Mouse (Mus musculus) limb, embryonic 14.5 days (tissue): Measurements from ENCODE around the gene Prkcz. TPM values are rescaled to one million over a fixed set of nuclear protein-coding genes. Genes with fewer than 3 reads are reported as not detected.

ENCODE experiments used
- ATAC-seq: fragments of 200-750 bp; cut with Nextera tagmentation; 2 replicates; pipeline ENCODE4 v1.8.0; 2017; ENCODE audit warnings: low read depth, moderate number of reproducible peaks, moderate TSS enrichment; ENCODE audit not compliant: low FRiP score
- DNase-seq: peaks from one replicate; pipeline ENCODE4 v3.0.0-alpha.2; 2015; ENCODE audit warnings: low spot score
- H3K27ac ChIP-seq: fragments of 300-500 bp; sonication (generic); replicated peaks from 2 replicates; pipeline ENCODE4 v1.5.1; 2014; ENCODE audit warnings: low read depth, mild to moderate bottlenecking, low read length, moderate library complexity, mixed read lengths
- H3K27me3 ChIP-seq: fragments of 300-500 bp; sonication (generic); 2 replicates; pipeline ENCODE4 v1.6.1; 2014; ENCODE audit warnings: low read length, mixed read lengths; ENCODE audit not compliant: control insufficient read depth, insufficient read depth
- H3K36me3 ChIP-seq: fragments of 300-500 bp; sonication (generic); 2 replicates; pipeline ENCODE4 v1.6.1; 2014; ENCODE audit warnings: mild to moderate bottlenecking, low read length, moderate library complexity, mixed read lengths; ENCODE audit not compliant: control insufficient read depth, insufficient read depth
- H3K4me1 ChIP-seq: fragments of 300-500 bp; sonication (generic); 2 replicates; pipeline ENCODE4 v1.6.1; 2014; ENCODE audit warnings: antibody characterized with exemption, low read length, mixed read lengths; ENCODE audit not compliant: control insufficient read depth, insufficient read depth
- H3K4me2 ChIP-seq: fragments of 300-500 bp; sonication (generic); replicated peaks from 2 replicates; pipeline ENCODE4 v1.6.1; 2014; ENCODE audit warnings: low read depth, mild to moderate bottlenecking, low read length, moderate library complexity; ENCODE audit not compliant: severe bottlenecking
- H3K4me3 ChIP-seq: fragments of 300-500 bp; sonication (generic); replicated peaks from 2 replicates; pipeline ENCODE4 v1.5.1; 2014; ENCODE audit warnings: low read length
- H3K9ac ChIP-seq: fragments of 300-500 bp; sonication (generic); 2 replicates; pipeline ENCODE4 v1.6.1; 2014; ENCODE audit warnings: mild to moderate bottlenecking, low read depth, low read length, moderate library complexity; ENCODE audit not compliant: severe bottlenecking
- H3K9me3 ChIP-seq: fragments of 300-500 bp; sonication (generic); 2 replicates; pipeline ENCODE4 v1.6.1; 2016; ENCODE audit warnings: low read length; ENCODE audit not compliant: control insufficient read depth
- POLR2A ChIP-seq: fragments of 200-500 bp; IDR thresholded peaks from 2 replicates; pipeline ENCODE4 v1.8.0; 2012; ENCODE audit warnings: inconsistent platforms, mild to moderate bottlenecking, moderate library complexity, borderline replicate concordance; ENCODE audit not compliant: insufficient read depth, insufficient read length; ENCODE audit errors: extremely low read depth
- WGBS: fragments of 180-500 bp; shearing (Covaris S2); extraction: QIAGEN DNeasy Blood & Tissue Kit; methylation state at CpG from one replicate; pipeline ENCODE4 v1.1.7; 2014; 5-methylcytosine and 5-hydroxymethylcytosine counted together
- polyA plus RNA-seq, 2 experiments: library from polyadenylated mRNA; depleted of rRNA in 1 of 2; stranded (reverse) in 1 of 2; unstranded in 1 of 2; fragments of >200 nt; fragmentation: Nextera tagmentation in 1 of 2; extraction: Ambion mirVana in 1 of 2; gene quantifications; 2 replicates each; pipeline versions ENCODE4 v1.2.1 to v1.2.3; 2012 to 2014

Prkcz gene
- polyA plus RNA-seq, 2 experiments: 7.1 to 7.4 TPM

- 39% methylated on average over 5 of the region's 5 CpGs for WGBS
- Histone ChIP-seq H3K27me3 (no peaks in the 10 kb centered on the region), H3K4me1 (peaks cover 15% of the 10 kb centered on the region), H3K36me3 (no peaks in the 10 kb centered on the region), H3K9me3 (no peaks in the 10 kb centered on the region), H3K4me2 (no peak overlapping the region), H3K4me3 (no peak overlapping the region), H3K27ac (no peak overlapping the region; the same call in 1 of the 2 replicates), H3K9ac (no peak overlapping the region)
- ATAC-seq: peak; percentile 46
- no peak for TF ChIP-seq POLR2A
- peak; percentile 70 for DNase-seq
Measured at GRCm38 (mm10) chr4:155268382-155268781, 92.8 kb downstream of the Prkcz start.

GRCm38 (mm10) chr4:155267639-155268175, 93.5 kb downstream of the Prkcz start:
- peak; percentile 86 for ATAC-seq
- H3K9me3 ChIP-seq: no peaks in the 10 kb centered on the region
- H3K4me3 ChIP-seq: no peak overlapping the region
- 55% methylated on average over 12 of the region's 12 CpGs for WGBS
- peaks cover 15% of the 10 kb centered on the region for H3K4me1 ChIP-seq
- H3K27me3 ChIP-seq: no peaks in the 10 kb centered on the region
- H3K4me2 ChIP-seq: no peak overlapping the region
- no peak overlapping the region for H3K9ac ChIP-seq
- no peak for TF ChIP-seq POLR2A
- peak overlapping the region; percentile 2; the same call in 1 of the 2 replicates for H3K27ac ChIP-seq
- H3K36me3 ChIP-seq: no peaks in the 10 kb centered on the region
- peak; percentile 62 for DNase-seq

GRCm38 (mm10) chr4:155267047-155267543, 94.1 kb downstream of the Prkcz start:
- Histone ChIP-seq H3K4me1 (peaks cover 15% of the 10 kb centered on the region), H3K9me3 (no peaks in the 10 kb centered on the region), H3K4me3 (no peak overlapping the region), H3K27me3 (no peaks in the 10 kb centered on the region), H3K4me2 (no peak overlapping the region), H3K36me3 (no peaks in the 10 kb centered on the region), H3K27ac (peak overlapping the region; percentile 2; the same call in 1 of the 2 replicates), H3K9ac (no peak overlapping the region)
- 57% methylated on average over 7 of the region's 7 CpGs for WGBS
- no peak for DNase-seq
- no peak for ATAC-seq
- no peak for TF ChIP-seq POLR2A

GRCm38 (mm10) chr4:155264521-155265321, 96.4 kb downstream of the Prkcz start:
- peaks cover 15% of the 10 kb centered on the region for H3K4me1 ChIP-seq
- ATAC-seq: no peak
- DNase-seq: no peak
- H3K4me3 ChIP-seq: no peak overlapping the region
- no peaks in the 10 kb centered on the region for H3K9me3 ChIP-seq
- H3K9ac ChIP-seq: no peak overlapping the region
- no peaks in the 10 kb centered on the region for H3K36me3 ChIP-seq
- no peak overlapping the region for H3K4me2 ChIP-seq
- H3K27me3 ChIP-seq: no peaks in the 10 kb centered on the region
- TF ChIP-seq POLR2A: no peak
- WGBS: 69% methylated on average over 3 of the region's 3 CpGs
- no peak overlapping the region for H3K27ac ChIP-seq

- TF ChIP-seq POLR2A: no peak
- Histone ChIP-seq H3K27me3 (no peaks in the 10 kb centered on the region), H3K4me3 (no peak overlapping the region), H3K4me2 (peak overlapping the region; percentile 5; the same call in 1 of the 2 replicates), H3K9ac (no peak overlapping the region), H3K9me3 (no peaks in the 10 kb centered on the region), H3K27ac (no peak overlapping the region; the same call in 1 of the 2 replicates), H3K36me3 (peaks cover 21% of the 10 kb centered on the region), H3K4me1 (peaks cover 29% of the 10 kb centered on the region)
- no peak for DNase-seq
- no peak for ATAC-seq
- 88% methylated on average over 6 of the region's 6 CpGs for WGBS
Measured at GRCm38 (mm10) chr4:155252253-155252652, 108.9 kb downstream of the Prkcz start.
